Mouse (Mus musculus): Measurements from ENCODE around the gene Olfr781. TPM values are rescaled to one million over a fixed set of nuclear protein-coding genes. Genes with fewer than 3 reads are reported as not detected.
"Not testable (repeated sequence)": the region's sequence is repeated elsewhere in the genome, so short reads cannot be mapped to it uniquely, and the experiment has no call there.

Gene Olfr781
- not detected in 2 replicates for polyA plus RNA-seq (2016; fragmentation: Nextera tagmentation; extraction: Ambion mirVana)

DNA sequence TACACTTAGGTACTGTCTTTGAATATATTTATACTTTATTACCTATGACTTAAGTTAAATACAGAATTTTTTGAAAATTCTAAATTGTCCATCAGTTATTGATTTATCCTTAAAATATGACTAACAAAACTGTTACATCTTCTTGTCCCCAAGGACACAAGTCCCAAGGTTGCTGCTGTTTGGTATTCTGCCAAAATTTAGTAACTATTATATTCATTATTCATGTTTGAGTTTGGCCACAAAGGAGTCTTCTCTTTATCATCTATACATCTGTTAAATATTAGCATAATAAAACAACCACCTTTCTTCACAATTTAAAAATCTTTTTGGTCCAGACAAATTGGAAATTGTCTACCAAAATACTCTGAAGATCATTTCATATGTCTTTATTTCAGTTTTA lies at the start of gene Olfr781:
TSS of gene Olfr781 (plus strand) at position 301 of the 400 bp plus-strand sequence.
- H3K4me2 ChIP-seq = no peak within 1 kb of the TSS
- H3K9me3 ChIP-seq (replicated peaks) = no peaks in the 10 kb centered on the region
- H3K9ac ChIP-seq = no peak within 1 kb of the TSS
- ATAC-seq (ENCODE audit: insufficient number of reproducible peaks, low FRiP score) = no peak
- no peaks in the 10 kb centered on the region for H3K27me3 ChIP-seq (replicated peaks)
- no peak within 1 kb of the TSS for H3K4me3 ChIP-seq
- H3K36me3 ChIP-seq = no peaks in the 10 kb centered on the region
- H3K27ac ChIP-seq (ENCODE audit: poor library complexity, severe bottlenecking) = no peak within 1 kb of the TSS
- no peaks in the 10 kb centered on the region for H3K4me1 ChIP-seq (replicated peaks)

- H3K27me3 ChIP-seq (replicated peaks); H3K9ac ChIP-seq; H3K4me1 ChIP-seq (replicated peaks); H3K4me3 ChIP-seq; H3K9me3 ChIP-seq (replicated peaks); H3K4me2 ChIP-seq; H3K27ac ChIP-seq (ENCODE audit: poor library complexity, severe bottlenecking); ATAC-seq (ENCODE audit: insufficient number of reproducible peaks, low FRiP score); H3K36me3 ChIP-seq: not testable (repeated sequence)
- WGBS = 39% methylated on average over 1 of the region's 1 CpGs
These were observed 15.7 kb upstream of the Olfr781 start for GRCm38 (mm10) chr10:129312973-129313372.

DNA sequence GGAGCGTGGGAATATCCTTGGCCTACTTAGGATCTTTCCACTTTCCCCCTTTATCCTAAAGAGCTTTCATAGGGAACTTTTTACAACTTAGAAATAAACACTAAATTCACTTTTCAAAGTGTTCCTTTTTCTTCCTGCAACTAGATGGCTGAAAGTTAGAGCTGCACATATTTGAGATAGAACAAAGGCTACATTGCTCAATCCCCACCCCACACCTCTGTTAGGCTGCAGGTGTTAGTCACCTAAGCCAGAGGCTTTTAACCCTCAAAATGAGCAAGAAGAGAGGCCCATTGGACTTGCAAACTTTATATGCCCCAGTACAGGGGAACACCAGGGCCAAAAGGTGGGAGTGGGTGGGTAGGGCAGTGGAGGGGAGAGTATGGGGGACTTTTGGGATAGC lies 15.1 kb upstream of the Olfr781 start:
- whole genome bisulfite sequencing = no CpG with 5 or more reads among the region's 1 CpGs
- not testable (repeated sequence) for H3K4me2 ChIP-seq; H3K9me3 ChIP-seq (replicated peaks); H3K36me3 ChIP-seq; ATAC-seq (ENCODE audit: insufficient number of reproducible peaks, low FRiP score); H3K4me1 ChIP-seq (replicated peaks); H3K27ac ChIP-seq (ENCODE audit: poor library complexity, severe bottlenecking); H3K9ac ChIP-seq; H3K27me3 ChIP-seq (replicated peaks); H3K4me3 ChIP-seq

- Histone ChIP-seq H3K4me1 (replicated peaks) (no peaks in the 10 kb centered on the region), H3K27me3 (replicated peaks) (no peaks in the 10 kb centered on the region), H3K36me3 (no peaks in the 10 kb centered on the region), H3K27ac (ENCODE audit: poor library complexity, severe bottlenecking) (no peak within 1 kb of the TSS), H3K9ac (no peak within 1 kb of the TSS), H3K4me3 (no peak within 1 kb of the TSS), H3K9me3 (replicated peaks) (no peaks in the 10 kb centered on the region), H3K4me2 (no peak within 1 kb of the TSS)
- no peak for ATAC-seq (ENCODE audit: insufficient number of reproducible peaks, low FRiP score)
- WGBS = 70% methylated on average over 3 of the region's 3 CpGs
These were observed 10.8 kb upstream of the Olfr781 start, which contains the start of gene Olfr780 for GRCm38 (mm10) chr10:129317817-129318216. TSS of gene Olfr780 (plus strand) at chr10:129318117.

DNA sequence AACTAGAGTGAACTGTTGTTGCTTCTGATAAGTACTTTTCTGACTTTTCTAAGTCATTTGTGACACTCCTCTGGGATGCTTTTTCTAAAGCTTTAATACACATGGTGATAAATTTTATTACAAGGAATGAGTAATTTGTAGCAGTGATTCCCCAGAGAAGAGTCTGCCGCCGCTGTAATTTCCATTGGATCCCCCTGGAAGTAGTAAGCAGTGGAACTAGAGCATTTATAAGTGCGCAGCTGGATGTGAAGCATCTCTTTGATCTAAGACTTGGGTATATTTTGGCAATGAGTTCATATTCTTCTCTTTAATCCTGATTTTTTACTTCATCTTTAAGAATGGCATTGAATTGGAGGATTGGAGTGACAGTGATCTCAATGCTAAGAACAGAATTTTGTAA lies 19.9 kb downstream of the Olfr781 start, which contains the start of gene Olfr782:
TSS of gene Olfr782 (plus strand) at position 301 of the 400 bp plus-strand sequence.
- Histone ChIP-seq H3K9ac (no peak within 1 kb of the TSS), H3K27me3 (replicated peaks) (no peaks in the 10 kb centered on the region), H3K4me2 (no peak within 1 kb of the TSS), H3K27ac (ENCODE audit: poor library complexity, severe bottlenecking) (no peak within 1 kb of the TSS), H3K36me3 (no peaks in the 10 kb centered on the region), H3K9me3 (replicated peaks) (0 out of 2 replicates have a peak, but pooled peaks cover 8% of the 10 kb centered on the region), H3K4me1 (replicated peaks) (no peaks in the 10 kb centered on the region), H3K4me3 (no peak within 1 kb of the TSS)
- WGBS = 82% methylated on average over 3 of the region's 3 CpGs
- no peak for ATAC-seq (ENCODE audit: insufficient number of reproducible peaks, low FRiP score)

DNA sequence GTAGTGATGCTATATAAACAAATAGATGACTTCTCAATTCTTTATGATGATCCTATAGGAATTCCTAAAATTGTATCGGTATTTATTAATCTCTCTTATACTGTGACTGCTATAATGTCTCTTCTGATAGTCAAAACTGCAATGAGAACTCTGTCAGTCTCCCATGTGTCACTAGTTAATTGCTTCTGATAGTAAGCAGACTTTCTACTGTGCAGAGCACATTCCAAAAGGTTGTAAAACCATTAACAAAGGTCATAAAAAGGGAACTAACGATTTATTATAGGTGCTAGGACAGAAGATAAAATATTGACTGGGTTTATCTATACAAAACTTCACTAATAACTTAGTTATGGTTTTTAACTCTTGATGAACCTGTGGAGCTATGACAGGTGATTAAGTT lies 23.8 kb downstream of the Olfr781 start:
- not testable (repeated sequence) for H3K36me3 ChIP-seq; ATAC-seq (ENCODE audit: insufficient number of reproducible peaks, low FRiP score); H3K27ac ChIP-seq (ENCODE audit: poor library complexity, severe bottlenecking); H3K27me3 ChIP-seq (replicated peaks); H3K9ac ChIP-seq; H3K4me2 ChIP-seq; H3K4me1 ChIP-seq (replicated peaks); H3K4me3 ChIP-seq
- peaks cover 21% of the 10 kb centered on the region for H3K9me3 ChIP-seq (replicated peaks)
- WGBS = 56% methylated on average over 2 of the region's 2 CpGs

GRCm38 (mm10) chr10:129356496-129356895 lies 27.8 kb downstream of the Olfr781 start:
- H3K27me3 ChIP-seq (replicated peaks); H3K27ac ChIP-seq (ENCODE audit: poor library complexity, severe bottlenecking); H3K9ac ChIP-seq; H3K4me2 ChIP-seq; H3K36me3 ChIP-seq; H3K4me1 ChIP-seq (replicated peaks); H3K4me3 ChIP-seq; ATAC-seq (ENCODE audit: insufficient number of reproducible peaks, low FRiP score): not testable (repeated sequence)
- WGBS = 78% methylated on average over 4 of the region's 4 CpGs
- H3K9me3 ChIP-seq (replicated peaks) = peaks cover 22% of the 10 kb centered on the region

GRCm38 (mm10) chr10:129357307-129357706 lies 28.7 kb downstream of the Olfr781 start:
- Histone ChIP-seq H3K27me3 (replicated peaks) (no peaks in the 10 kb centered on the region), H3K9ac (no peak overlapping the region), H3K9me3 (replicated peaks) (peaks cover 26% of the 10 kb centered on the region), H3K36me3 (no peaks in the 10 kb centered on the region), H3K4me3 (no peak overlapping the region), H3K4me2 (no peak overlapping the region), H3K27ac (ENCODE audit: poor library complexity, severe bottlenecking) (no peak overlapping the region), H3K4me1 (replicated peaks) (no peaks in the 10 kb centered on the region)
- ATAC-seq (ENCODE audit: insufficient number of reproducible peaks, low FRiP score) = no peak
- WGBS = 68% methylated on average over 5 of the region's 5 CpGs

GRCm38 (mm10) chr10:129374051-129374450 lies 45.4 kb downstream of the Olfr781 start:
- not testable (repeated sequence) for ATAC-seq (ENCODE audit: insufficient number of reproducible peaks, low FRiP score); H3K4me2 ChIP-seq; H3K4me3 ChIP-seq; H3K9me3 ChIP-seq (replicated peaks); H3K27me3 ChIP-seq (replicated peaks); H3K4me1 ChIP-seq (replicated peaks); H3K27ac ChIP-seq (ENCODE audit: poor library complexity, severe bottlenecking); H3K9ac ChIP-seq; H3K36me3 ChIP-seq
- WGBS = 87% methylated on average over 5 of the region's 5 CpGs

Other genes starting within 250 kb of the Olfr781 start
- gene Olfr767, start 245.9 kb upstream of the Olfr781 start, polyA plus RNA-seq (2016; fragmentation: Nextera tagmentation; extraction: Ambion mirVana) = not detected in 2 replicates
- gene Olfr768, start 229.5 kb upstream of the Olfr781 start, polyA plus RNA-seq (2016; fragmentation: Nextera tagmentation; extraction: Ambion mirVana) = not detected in 2 replicates
- not detected in 2 replicates for gene Olfr769, start 211.0 kb upstream of the Olfr781 start, polyA plus RNA-seq (2016; fragmentation: Nextera tagmentation; extraction: Ambion mirVana)
- gene Olfr770, start 189.9 kb upstream of the Olfr781 start, polyA plus RNA-seq (2016; fragmentation: Nextera tagmentation; extraction: Ambion mirVana) = not detected in 2 replicates
- gene Olfr771, start 164.1 kb upstream of the Olfr781 start, polyA plus RNA-seq (2016; fragmentation: Nextera tagmentation; extraction: Ambion mirVana) = not detected in 2 replicates
- gene Olfr772, start 150.9 kb upstream of the Olfr781 start, polyA plus RNA-seq (2016; fragmentation: Nextera tagmentation; extraction: Ambion mirVana) = not detected in 2 replicates
- gene Olfr773, start 141.4 kb upstream of the Olfr781 start, polyA plus RNA-seq (2016; fragmentation: Nextera tagmentation; extraction: Ambion mirVana) = not detected in 2 replicates
- gene Olfr774, start 92.7 kb upstream of the Olfr781 start, polyA plus RNA-seq (2016; fragmentation: Nextera tagmentation; extraction: Ambion mirVana) = not detected in 2 replicates
- gene Olfr775, start 80.4 kb upstream of the Olfr781 start, polyA plus RNA-seq (2016; fragmentation: Nextera tagmentation; extraction: Ambion mirVana) = not detected in 2 replicates
- gene Olfr776, start 69.7 kb upstream of the Olfr781 start, polyA plus RNA-seq (2016; fragmentation: Nextera tagmentation; extraction: Ambion mirVana) = not detected in 2 replicates
- gene Olfr777, start 57.4 kb upstream of the Olfr781 start, polyA plus RNA-seq (2016; fragmentation: Nextera tagmentation; extraction: Ambion mirVana) = not detected in 2 replicates
- gene Olfr780, start 10.7 kb upstream of the Olfr781 start, polyA plus RNA-seq (2016; fragmentation: Nextera tagmentation; extraction: Ambion mirVana) = not detected in 2 replicates
- gene Olfr782, start 20.0 kb downstream of the Olfr781 start, polyA plus RNA-seq (2016; fragmentation: Nextera tagmentation; extraction: Ambion mirVana) = not detected in 2 replicates
- 0.05 TPM in 1 of 2 replicates, not detected in the other for gene Olfr784, start 55.2 kb downstream of the Olfr781 start, polyA plus RNA-seq (2016; fragmentation: Nextera tagmentation; extraction: Ambion mirVana)
- gene Olfr785, start 76.6 kb downstream of the Olfr781 start, polyA plus RNA-seq (2016; fragmentation: Nextera tagmentation; extraction: Ambion mirVana) = not detected in 2 replicates
- gene Olfr786, start 98.5 kb downstream of the Olfr781 start, polyA plus RNA-seq (2016; fragmentation: Nextera tagmentation; extraction: Ambion mirVana) = not detected in 2 replicates
- gene Olfr787, start 133.0 kb downstream of the Olfr781 start, polyA plus RNA-seq (2016; fragmentation: Nextera tagmentation; extraction: Ambion mirVana) = not detected in 2 replicates
- gene Olfr788, start 142.1 kb downstream of the Olfr781 start, polyA plus RNA-seq (2016; fragmentation: Nextera tagmentation; extraction: Ambion mirVana) = not detected in 2 replicates
- not detected in 2 replicates for gene Olfr789, start 155.9 kb downstream of the Olfr781 start, polyA plus RNA-seq (2016; fragmentation: Nextera tagmentation; extraction: Ambion mirVana)
- gene Olfr790, start 169.6 kb downstream of the Olfr781 start, polyA plus RNA-seq (2016; fragmentation: Nextera tagmentation; extraction: Ambion mirVana) = not detected in 2 replicates
- gene Olfr791, start 192.9 kb downstream of the Olfr781 start, polyA plus RNA-seq (2016; fragmentation: Nextera tagmentation; extraction: Ambion mirVana) = not detected in 2 replicates
- not detected in 2 replicates for gene Olfr792, start 210.3 kb downstream of the Olfr781 start, polyA plus RNA-seq (2016; fragmentation: Nextera tagmentation; extraction: Ambion mirVana)
- gene Olfr794, start 238.8 kb downstream of the Olfr781 start, polyA plus RNA-seq (2016; fragmentation: Nextera tagmentation; extraction: Ambion mirVana) = not detected in 2 replicates

Measured in heart, embryonic 12.5 days (tissue).